25 mouse cellular contexts compared by ENCODE assay signal in genomic region chr5:150652578-150652977, GRCm38 (mm10). TPM values are rescaled to one million over a fixed set of nuclear protein-coding genes. Genes with fewer than 3 reads are reported as not detected.
A peak's percentile ranks its signal among the peaks of the same experiment; 100 is the strongest.
DNase-seq lines count a peak whose midpoint lies in the region; ATAC-seq and TF ChIP-seq lines count a peak whose summit lies in the region.
"Had no signal": no experiment of that assay in that cellular context is flagged by ENCODE, and none has a peak within 500 bp of the region (broad histone marks: within the 10 kb centered on the region; RNA-seq: fewer than 3 reads in every experiment).

No protein-coding gene starts in this region.

- H3K4me2 ChIP-seq in intestine, postnatal 0 days (replicated peaks; ENCODE audit: low read depth) = no peak overlapping the region
- H3K4me2 ChIP-seq in intestine, embryonic 16.5 days (ENCODE audit: low read depth, low read length) = no peak overlapping the region
- H3K4me2 ChIP-seq: embryonic facial prominence, embryonic 13.5 days; embryonic facial prominence, embryonic 15.5 days; forebrain, embryonic 12.5 days had no signal

- H3K9me3 ChIP-seq in intestine, postnatal 0 days (ENCODE audit: control insufficient read depth) = no peaks in the 10 kb centered on the region
- H3K9me3 ChIP-seq in intestine, embryonic 16.5 days (ENCODE audit: control insufficient read depth, low read length) = no peaks in the 10 kb centered on the region
- H3K9me3 ChIP-seq in ES-E14 (ENCODE audit: control insufficient read depth, insufficient read depth, low read depth, low read length) = no peaks in the 10 kb centered on the region
- H3K9me3 ChIP-seq: embryonic facial prominence, embryonic 13.5 days; embryonic facial prominence, embryonic 15.5 days; forebrain, embryonic 10.5 days; forebrain, embryonic 12.5 days; G1E had no signal

- DNase-seq in ES-E14 (ENCODE audit: low read depth, low spot score) (no peak), Patski (ENCODE audit: low read depth, low spot score) (no peak), MN1 (ENCODE audit: low spot score) (no peak)
- DNase-seq in adrenal gland, adult 8-10 months = no peak
- DNase-seq: adrenal gland, postnatal 10 days; adrenal gland, postnatal 25 days; cerebellum, adult 11 months; cerebellum, adult 18-20 months; cerebellum, adult 8-10 months; cerebellum, adult 9-11 months; cerebellum, postnatal 14 days; cerebellum, postnatal 36 days; embryo, embryonic 11 days had no signal

- H3K4me1 ChIP-seq in intestine, postnatal 0 days (replicated peaks; ENCODE audit: control insufficient read depth, insufficient read depth, low read length) = no peaks in the 10 kb centered on the region
- no peaks in the 10 kb centered on the region for H3K4me1 ChIP-seq in intestine, embryonic 16.5 days (ENCODE audit: control insufficient read depth, insufficient read depth, low read length)
- no peaks in the 10 kb centered on the region for H3K4me1 ChIP-seq in ES-E14 (ENCODE audit: control insufficient read depth in 2 of 2, insufficient read depth in 2 of 2, low read length in 2 of 2, poor library complexity in 1 of 2)
- H3K4me1 ChIP-seq: embryonic facial prominence, embryonic 13.5 days; embryonic facial prominence, embryonic 15.5 days; forebrain, embryonic 10.5 days had no signal

- no peak overlapping the region for H3K9ac ChIP-seq in intestine, postnatal 0 days (ENCODE audit: low read depth, low read length)
- H3K9ac ChIP-seq in intestine, embryonic 16.5 days (ENCODE audit: low read depth, low read length) = no peak overlapping the region
- H3K9ac ChIP-seq in ES-E14 (ENCODE audit: insufficient read depth, low read depth, low read length, poor library complexity, severe bottlenecking) = no peak overlapping the region
- H3K9ac ChIP-seq: embryonic facial prominence, embryonic 13.5 days; embryonic facial prominence, embryonic 15.5 days; forebrain, embryonic 12.5 days had no signal

- H3K4me3 ChIP-seq in intestine, postnatal 0 days (ENCODE audit: low read depth, low read length) = no peak overlapping the region
- H3K4me3 ChIP-seq in intestine, embryonic 16.5 days (ENCODE audit: low read length) = no peak overlapping the region
- no peak overlapping the region for H3K4me3 ChIP-seq in ES-E14 (ENCODE audit: insufficient read depth in 1 of 2, low read depth in 1 of 2, low read length in 2 of 2, poor library complexity in 1 of 2, severe bottlenecking in 1 of 2)
- H3K4me3 ChIP-seq: embryonic facial prominence, embryonic 13.5 days; embryonic facial prominence, embryonic 15.5 days; erythroblast, embryonic 14.5 days; forebrain, embryonic 10.5 days; forebrain, embryonic 12.5 days had no signal

- in situ Hi-C loops in ES-E14 (cut with MboI; ENCODE audit: low sequenced_read_pairs in 2 of 2, unreplicated experiment in 2 of 2) (no loop called here), Patski (cut with MboI; ENCODE audit: low pct_unique_long_range_greater_than_20kb) (loop anchor here (25.0 kb wide), 1 partner anchor 490 kb away; no protein-coding TSS in a partner anchor)

- ATAC-seq in intestine, postnatal 0 days = no peak
- ATAC-seq in intestine, embryonic 16.5 days = no peak
- ATAC-seq in Patski = no peak
- ATAC-seq in CD4-positive, CD25-positive, alpha-beta regulatory T cell, adult 4 months = no peak
- ATAC-seq: activated CD4-positive, CD25-positive, alpha-beta regulatory T cell, adult 4 months; forebrain, embryonic 14.5 days; forebrain, embryonic 16.5 days had no signal

- CTCF ChIA-PET in Patski (lab: Charles Lee) = interaction anchor here (0.7 to 1.9 kb wide), 3 partner anchors 8 to 18 kb away, joined by 3 to 6 read pairs (median 3); no protein-coding TSS in a partner anchor

- peaks cover 16% of the 10 kb centered on the region for H3K36me3 ChIP-seq in intestine, postnatal 0 days (ENCODE audit: control insufficient read depth, insufficient read depth)
- H3K36me3 ChIP-seq in intestine, embryonic 16.5 days (ENCODE audit: control insufficient read depth, insufficient read depth, low read length) = peaks cover 3% of the 10 kb centered on the region
- peaks cover 2% of the 10 kb centered on the region; the same call in 1 of the 2 replicates for H3K36me3 ChIP-seq in ES-E14 (ENCODE audit: control insufficient read depth, insufficient read depth, low read length, poor library complexity, severe bottlenecking)

- POLR2A ChIA-PET in Patski (lab: Charles Lee) = no interaction called here

- 85% methylated on average over 2 of the region's 2 CpGs for WGBS in intestine, postnatal 0 days
- 86% methylated on average over 2 of the region's 2 CpGs for WGBS in intestine, embryonic 16.5 days

- H3K27me3 ChIP-seq in intestine, postnatal 0 days (replicated peaks; ENCODE audit: control insufficient read depth, insufficient read depth, low read length) = no peaks in the 10 kb centered on the region
- no peaks in the 10 kb centered on the region for H3K27me3 ChIP-seq in intestine, embryonic 16.5 days (replicated peaks; ENCODE audit: control insufficient read depth, insufficient read depth, low read length)
- H3K27me3 ChIP-seq in Patski = no peaks in the 10 kb centered on the region
- H3K27me3 ChIP-seq: embryonic facial prominence, embryonic 13.5 days; embryonic facial prominence, embryonic 15.5 days; forebrain, embryonic 12.5 days had no signal

- TF ChIP-seq CTCF in intestine, postnatal 0 days (IDR thresholded peaks at IDR 0.05; ENCODE audit: low read depth) = 0 out of 2 replicates have a peak, but pooled peaks have one; percentile 4
- peak; percentile 11 for TF ChIP-seq CTCF in Patski (IDR thresholded peaks at IDR 0.05)

- no peak overlapping the region for H3K27ac ChIP-seq in intestine, postnatal 0 days (ENCODE audit: low read depth, low read length)
- H3K27ac ChIP-seq in intestine, embryonic 16.5 days (ENCODE audit: low read length) = no peak overlapping the region
- no peak overlapping the region for H3K27ac ChIP-seq in ES-E14 (ENCODE audit: insufficient read depth, low read depth, low read length, poor library complexity, severe bottlenecking)
- H3K27ac ChIP-seq: embryonic facial prominence, embryonic 13.5 days; embryonic facial prominence, embryonic 15.5 days; forebrain, embryonic 10.5 days; forebrain, embryonic 12.5 days had no signal

TF ChIP-seq in ES-E14, 5 proteins besides CTCF, POLR2A, EP300 and RAD21:
- peak; percentile 75 for TF ChIP-seq ZNF384 (IDR thresholded peaks at IDR 0.05; ENCODE audit: low read depth, low read length)
- TF ChIP-seq CHD2 (IDR thresholded peaks at IDR 0.05; ENCODE audit: low read depth, low read length) = no peak
- TF ChIP-seq ZC3H11A (IDR thresholded peaks at IDR 0.05; ENCODE audit: borderline replicate concordance, low read depth, low read length) = no peak
- TF ChIP-seq HCFC1 (IDR thresholded peaks at IDR 0.05; ENCODE audit: borderline replicate concordance, insufficient read depth, low read length) = no peak
- TF ChIP-seq MAFK (IDR thresholded peaks at IDR 0.05; ENCODE audit: insufficient read depth, low read depth, low read length) = no peak

RNA-seq across cellular contexts. Expression of gene N4bp2l2, which starts 13.4 kb away (rescaled TPM):
- 38.3 and 43.2 TPM in 2 replicates for polyA plus RNA-seq in intestine, postnatal 0 days (2015; fragmentation: Nextera tagmentation; extraction: Ambion mirVana)
- 32.6 and 33.1 TPM in 2 replicates for polyA plus RNA-seq in intestine, embryonic 16.5 days (2015; fragmentation: Nextera tagmentation; extraction: Ambion mirVana)
- 55.6 and 58.4 TPM in 2 replicates for total RNA-seq in ES-E14 (2012; rRNA removed)
- polyA plus RNA-seq in Patski (2021) = 70.0 TPM
- polyA plus RNA-seq in CD4-positive, CD25-positive, alpha-beta regulatory T cell, adult 4 months (2017; shearing (Covaris generic)) = 10 to 100 TPM; 54.8 to 84.0 TPM
- total RNA-seq in adrenal gland, adult 8-10 months (2022) = 10 to 100 TPM; 84.4 to 99.2 (median 88.5) TPM

RNA-seq across cellular contexts. Expression of gene Pds5b, which starts 21.0 kb away (rescaled TPM):
- polyA plus RNA-seq in intestine, postnatal 0 days (2015; fragmentation: Nextera tagmentation; extraction: Ambion mirVana) = 6.7 and 8.5 TPM in 2 replicates
- polyA plus RNA-seq in intestine, embryonic 16.5 days (2015; fragmentation: Nextera tagmentation; extraction: Ambion mirVana) = 14.2 and 15.3 TPM in 2 replicates
- total RNA-seq in ES-E14 (2012; rRNA removed) = 24.8 and 26.6 TPM in 2 replicates
- 35.1 TPM for polyA plus RNA-seq in Patski (2021)
- 10 to 100 TPM; 19.9 to 23.1 TPM for polyA plus RNA-seq in CD4-positive, CD25-positive, alpha-beta regulatory T cell, adult 4 months (2017; shearing (Covaris generic))
- total RNA-seq in adrenal gland, adult 8-10 months (2022) = 10 to 100 TPM; 19.7 to 33.6 (median 26.4) TPM

RNA-seq across cellular contexts. Expression of gene N4bp2l1, which starts 55.6 kb away (rescaled TPM):
- polyA plus RNA-seq in intestine, postnatal 0 days (2015; fragmentation: Nextera tagmentation; extraction: Ambion mirVana) = 21.1 and 21.3 TPM in 2 replicates
- 5.7 and 6.2 TPM in 2 replicates for polyA plus RNA-seq in intestine, embryonic 16.5 days (2015; fragmentation: Nextera tagmentation; extraction: Ambion mirVana)
- 0.74 and 0.80 TPM in 2 replicates for total RNA-seq in ES-E14 (2012; rRNA removed)
- 12.3 TPM for polyA plus RNA-seq in Patski (2021)
- polyA plus RNA-seq in CD4-positive, CD25-positive, alpha-beta regulatory T cell, adult 4 months (2017; shearing (Covaris generic)) = 10 to 100 TPM; 59.7 to 60.2 TPM
- 10 to 100 TPM; 27.3 to 31.7 (median 29.4) TPM for total RNA-seq in adrenal gland, adult 8-10 months (2022)
